9 mouse cellular contexts compared by ENCODE assay signal in genomic region chr9:69442471-69443038, GRCm38 (mm10). TPM values are rescaled to one million over a fixed set of nuclear protein-coding genes. Genes with fewer than 3 reads are reported as not detected.
A peak's percentile ranks its signal among the peaks of the same experiment; 100 is the strongest.
DNase-seq lines count a peak whose midpoint lies in the region; ATAC-seq and TF ChIP-seq lines count a peak whose summit lies in the region.
"Had no signal": no experiment of that assay in that cellular context is flagged by ENCODE, and none has a peak within 500 bp of the region (broad histone marks: within the 10 kb centered on the region; RNA-seq: fewer than 3 reads in every experiment).

No protein-coding gene starts in this region.

- no peaks in the 10 kb centered on the region for H3K27me3 ChIP-seq in kidney, adult 2 months (replicated peaks; ENCODE audit: control insufficient read depth, insufficient read depth, low read length)
- no peaks in the 10 kb centered on the region for H3K27me3 ChIP-seq in intestine, embryonic 16.5 days (replicated peaks; ENCODE audit: control insufficient read depth, insufficient read depth, low read length)
- H3K27me3 ChIP-seq in midbrain, embryonic 15.5 days (replicated peaks) = no peaks in the 10 kb centered on the region
- H3K27me3 ChIP-seq in midbrain, embryonic 11.5 days (ENCODE audit: control insufficient read depth, insufficient read depth, low read length) = no peaks in the 10 kb centered on the region
- H3K27me3 ChIP-seq in forebrain, embryonic 16.5 days (replicated peaks; ENCODE audit: control insufficient read depth, insufficient read depth, low read length) = no peaks in the 10 kb centered on the region

- TF ChIP-seq CTCF in kidney, adult 2 months (conservative IDR thresholded peaks at IDR 0.05; ENCODE audit: insufficient read depth, insufficient read length, low read depth, low read length) = no peak

- peak; percentile 83 for ATAC-seq in intestine, embryonic 16.5 days
- peak; percentile 65 for ATAC-seq in monocyte, adult 5-6 weeks (replicated peaks; ENCODE audit: insufficient number of reproducible peaks, low FRiP score, low TSS enrichment, poor library complexity, severe bottlenecking)
- no peak for ATAC-seq in midbrain, embryonic 15.5 days (replicated peaks)
- no peak for ATAC-seq in midbrain, embryonic 11.5 days (ENCODE audit: low FRiP score)
- no peak for ATAC-seq in forebrain, embryonic 16.5 days

- H3K9me3 ChIP-seq in intestine, embryonic 16.5 days (ENCODE audit: control insufficient read depth, low read length) = no peaks in the 10 kb centered on the region
- H3K9me3 ChIP-seq in midbrain, embryonic 15.5 days = no peaks in the 10 kb centered on the region
- no peaks in the 10 kb centered on the region for H3K9me3 ChIP-seq in midbrain, embryonic 11.5 days (ENCODE audit: control insufficient read depth, low read length)
- H3K9me3 ChIP-seq in forebrain, embryonic 16.5 days (ENCODE audit: control insufficient read depth, low read length) = no peaks in the 10 kb centered on the region

- H3K4me1 ChIP-seq in kidney, adult 2 months (ENCODE audit: control insufficient read depth, insufficient read depth, low read length) = peaks cover 9% of the 10 kb centered on the region
- H3K4me1 ChIP-seq in intestine, embryonic 16.5 days (ENCODE audit: control insufficient read depth, insufficient read depth, low read length) = peaks cover 5% of the 10 kb centered on the region
- peaks cover 5% of the 10 kb centered on the region for H3K4me1 ChIP-seq in midbrain, embryonic 15.5 days
- peaks cover 4% of the 10 kb centered on the region for H3K4me1 ChIP-seq in midbrain, embryonic 11.5 days (ENCODE audit: control insufficient read depth, insufficient read depth, low read length)
- no peaks in the 10 kb centered on the region; the same call in 1 of the 2 replicates for H3K4me1 ChIP-seq in forebrain, embryonic 16.5 days (replicated peaks; ENCODE audit: control insufficient read depth, insufficient read depth, low read length)

- DNase-seq in kidney, adult 2 months = peak; percentile 73
- DNase-seq in kidney, postnatal 4 days = no peak
- DNase-seq in NIH3T3 (ENCODE audit: low read depth) = peak; percentile 20
- DNase-seq in midbrain, embryonic 11.5 days (ENCODE audit: low spot score, missing footprints) = no peak
- DNase-seq: cerebellum, adult 18-20 months had no signal

- no peaks in the 10 kb centered on the region for H3K36me3 ChIP-seq in kidney, adult 2 months (ENCODE audit: control insufficient read depth, insufficient read depth, low read length)
- no peaks in the 10 kb centered on the region for H3K36me3 ChIP-seq in intestine, embryonic 16.5 days (ENCODE audit: control insufficient read depth, insufficient read depth, low read length)
- H3K36me3 ChIP-seq in midbrain, embryonic 15.5 days (replicated peaks) = no peaks in the 10 kb centered on the region
- no peaks in the 10 kb centered on the region for H3K36me3 ChIP-seq in midbrain, embryonic 11.5 days (ENCODE audit: control insufficient read depth, insufficient read depth, low read length)
- no peaks in the 10 kb centered on the region for H3K36me3 ChIP-seq in forebrain, embryonic 16.5 days (ENCODE audit: control insufficient read depth, insufficient read depth)

- peak overlapping the region; percentile 52; the same call in 1 of the 2 replicates for H3K27ac ChIP-seq in kidney, adult 2 months (ENCODE audit: insufficient read depth, low read depth, low read length)
- peak overlapping the region; percentile 17 for H3K27ac ChIP-seq in intestine, embryonic 16.5 days (ENCODE audit: low read length)
- H3K27ac ChIP-seq in midbrain, embryonic 15.5 days = no peak overlapping the region
- H3K27ac ChIP-seq in midbrain, embryonic 11.5 days (ENCODE audit: low read depth, low read length) = no peak overlapping the region
- no peak overlapping the region for H3K27ac ChIP-seq in forebrain, embryonic 16.5 days (ENCODE audit: low read length)

- H3K4me3 ChIP-seq in kidney, adult 2 months (ENCODE audit: insufficient read depth, low read depth, low read length) = no peak overlapping the region
- H3K4me3 ChIP-seq in intestine, embryonic 16.5 days (ENCODE audit: low read length) = no peak overlapping the region
- H3K4me3 ChIP-seq in midbrain, embryonic 15.5 days = no peak overlapping the region
- H3K4me3 ChIP-seq in midbrain, embryonic 11.5 days (ENCODE audit: low read depth, low read length) = no peak overlapping the region
- no peak overlapping the region for H3K4me3 ChIP-seq in forebrain, embryonic 16.5 days (replicated peaks; ENCODE audit: low read length)

- no peak overlapping the region for H3K9ac ChIP-seq in intestine, embryonic 16.5 days (ENCODE audit: low read depth, low read length)
- H3K9ac ChIP-seq in midbrain, embryonic 15.5 days = no peak overlapping the region
- no peak overlapping the region for H3K9ac ChIP-seq in midbrain, embryonic 11.5 days (ENCODE audit: low read length)
- no peak overlapping the region for H3K9ac ChIP-seq in forebrain, embryonic 16.5 days (replicated peaks; ENCODE audit: low read depth, low read length)

- 49% methylated on average over 6 of the region's 6 CpGs for WGBS in kidney, adult 2 months
- 41% methylated on average over 6 of the region's 6 CpGs for WGBS in intestine, embryonic 16.5 days
- 81% methylated on average over 6 of the region's 6 CpGs for WGBS in midbrain, embryonic 15.5 days
- 80% methylated on average over 6 of the region's 6 CpGs for WGBS in midbrain, embryonic 11.5 days
- WGBS in forebrain, embryonic 16.5 days = 77% methylated on average over 6 of the region's 6 CpGs

- TF ChIP-seq POLR2A in kidney, adult 2 months (IDR thresholded peaks at IDR 0.05; ENCODE audit: low read depth, low read length) = no peak

- no peak overlapping the region for H3K4me2 ChIP-seq in intestine, embryonic 16.5 days (ENCODE audit: low read depth, low read length)
- H3K4me2 ChIP-seq in midbrain, embryonic 15.5 days = no peak overlapping the region
- H3K4me2 ChIP-seq in midbrain, embryonic 11.5 days = no peak overlapping the region
- no peak overlapping the region for H3K4me2 ChIP-seq in forebrain, embryonic 16.5 days (ENCODE audit: low read length)

RNA-seq across cellular contexts. Expression of gene Anxa2, which starts 10.9 kb away (rescaled TPM):
- polyA plus RNA-seq in kidney, adult 2 months (2012; rRNA removed) = 122 and 131 TPM in 2 replicates
- 599 and 614 TPM in 2 replicates for polyA plus RNA-seq in intestine, embryonic 16.5 days (2015; fragmentation: Nextera tagmentation; extraction: Ambion mirVana)
- 428 to 649 TPM (median 479 TPM) in 3 replicates for total RNA-seq in monocyte, adult 5-6 weeks (2017)
- 123 and 142 TPM in 2 replicates for polyA plus RNA-seq in midbrain, embryonic 15.5 days (2015; fragmentation: Nextera tagmentation; extraction: Ambion mirVana)
- 176 and 180 TPM in 2 replicates for polyA plus RNA-seq in midbrain, embryonic 11.5 days (2014; fragmentation: Nextera tagmentation; extraction: Ambion mirVana)
- polyA plus RNA-seq in forebrain, embryonic 16.5 days (2015; fragmentation: Nextera tagmentation; extraction: Ambion mirVana) = 82.2 and 115 TPM in 2 replicates

RNA-seq across cellular contexts. Expression of gene Ice2, which starts 44.8 kb away (rescaled TPM):
- polyA plus RNA-seq in kidney, adult 2 months (2012; rRNA removed) = 2.9 and 3.5 TPM in 2 replicates
- 12.7 and 12.8 TPM in 2 replicates for polyA plus RNA-seq in intestine, embryonic 16.5 days (2015; fragmentation: Nextera tagmentation; extraction: Ambion mirVana)
- 6.0 to 16.8 TPM (median 15.1 TPM) in 3 replicates for total RNA-seq in monocyte, adult 5-6 weeks (2017)
- 9.0 and 11.0 TPM in 2 replicates for polyA plus RNA-seq in midbrain, embryonic 15.5 days (2015; fragmentation: Nextera tagmentation; extraction: Ambion mirVana)
- 20.9 and 23.8 TPM in 2 replicates for polyA plus RNA-seq in midbrain, embryonic 11.5 days (2014; fragmentation: Nextera tagmentation; extraction: Ambion mirVana)
- polyA plus RNA-seq in forebrain, embryonic 16.5 days (2015; fragmentation: Nextera tagmentation; extraction: Ambion mirVana) = 14.1 and 15.9 TPM in 2 replicates

Comparison
In these comparisons a context has a peak if more than half of its experiments do, and no peak if none do; other contexts are left out.
1. DNase-seq: peak in kidney, adult 2 months (single experiment) and NIH3T3 (single experiment); none in kidney, postnatal 4 days (0 of 2) and midbrain, embryonic 11.5 days (single experiment).
2. H3K27ac ChIP-seq: peak in kidney, adult 2 months (single experiment) and intestine, embryonic 16.5 days (single experiment); none in midbrain, embryonic 15.5 days (single experiment), midbrain, embryonic 11.5 days (single experiment) and forebrain, embryonic 16.5 days (single experiment).
3. ATAC-seq: peak in intestine, embryonic 16.5 days (single experiment) and monocyte, adult 5-6 weeks (single experiment); none in midbrain, embryonic 15.5 days (single experiment), midbrain, embryonic 11.5 days (single experiment) and forebrain, embryonic 16.5 days (single experiment).